Mouse (Mus musculus): ENCODE results near the gene Olfr62. TPM values are rescaled to one million over a fixed set of nuclear protein-coding genes. Genes with fewer than 3 reads are reported as not detected.

Gene Olfr62
- polyA plus RNA-seq, 1 experiment = not detected

- no peaks in the 10 kb centered on the region for H3K36me3 ChIP-seq (ENCODE audit: control insufficient read depth, insufficient read depth)
- H3K79me2 ChIP-seq (ENCODE audit: control insufficient read depth, insufficient read depth) = no peaks in the 10 kb centered on the region
- peaks cover 10% of the 10 kb centered on the region for H3K27me3 ChIP-seq (ENCODE audit: control insufficient read depth, insufficient read depth, insufficient read length)
- TF ChIP-seq MAX (IDR thresholded peaks at IDR 0.05; ENCODE audit: low read depth) (no peak), TCF12 (IDR thresholded peaks at IDR 0.05; ENCODE audit: insufficient read depth, poor library complexity, severe bottlenecking) (no peak), MYOG (IDR thresholded peaks at IDR 0.05; ENCODE audit: control insufficient read depth in 1 of 3, insufficient read depth in 1 of 3, insufficient read length in 2 of 3, low read depth in 2 of 3) (no peak), MYOD1 (IDR thresholded peaks at IDR 0.05; ENCODE audit: control insufficient read depth in 1 of 3, insufficient read length in 2 of 3, low read depth in 2 of 3) (no peak), E2F4 (IDR thresholded peaks at IDR 0.05; ENCODE audit: insufficient read depth) (no peak), POLR2A (IDR thresholded peaks at IDR 0.05; ENCODE audit: insufficient read length, low read depth) (no peak), USF1 (IDR thresholded peaks at IDR 0.05; ENCODE audit: low read depth) (no peak), POLR2AphosphoS2 (IDR thresholded peaks at IDR 0.05; ENCODE audit: insufficient read length, low read depth) (no peak), SRF (IDR thresholded peaks at IDR 0.05; ENCODE audit: control insufficient read depth, insufficient read length, low read depth) (no peak), REST (IDR thresholded peaks at IDR 0.05; ENCODE audit: insufficient read depth, insufficient read length) (no peak), TCF3 (IDR thresholded peaks at IDR 0.05; ENCODE audit: insufficient read length, low read depth) (no peak), CEBPB (IDR thresholded peaks at IDR 0.05; ENCODE audit: insufficient read depth, poor library complexity, severe bottlenecking) (no peak)
- H3ac ChIP-seq (ENCODE audit: control insufficient read depth, insufficient read length) = no peak overlapping the region
- peak overlapping the region; percentile 62 for H3K4me2 ChIP-seq (ENCODE audit: low read depth)
- no peak overlapping the region for H3K4me3 ChIP-seq
These were observed 16.2 kb upstream of the Olfr62 start for GRCm38 (mm10) chr4:118642346-118643190.

- no peak overlapping the region for H3ac ChIP-seq (ENCODE audit: control insufficient read depth, insufficient read length)
- H3K27me3 ChIP-seq (ENCODE audit: control insufficient read depth, insufficient read depth, insufficient read length) = peaks cover 12% of the 10 kb centered on the region
- H3K4me3 ChIP-seq = no peak overlapping the region
- H3K79me2 ChIP-seq (ENCODE audit: control insufficient read depth, insufficient read depth) = no peaks in the 10 kb centered on the region
- H3K4me2 ChIP-seq (ENCODE audit: low read depth) = no peak overlapping the region
- H3K36me3 ChIP-seq (ENCODE audit: control insufficient read depth, insufficient read depth) = no peaks in the 10 kb centered on the region
- TF ChIP-seq REST (IDR thresholded peaks at IDR 0.05; ENCODE audit: insufficient read depth, insufficient read length) (no peak), TCF3 (IDR thresholded peaks at IDR 0.05; ENCODE audit: insufficient read length, low read depth) (no peak), TCF12 (IDR thresholded peaks at IDR 0.05; ENCODE audit: insufficient read depth, poor library complexity, severe bottlenecking) (no peak)
These were observed 13.5 kb upstream of the Olfr62 start for GRCm38 (mm10) chr4:118645234-118645633.

GRCm38 (mm10) chr4:118687086-118687485 lies 28.3 kb downstream of the Olfr62 start:
- Histone ChIP-seq H3K4me3 (no peak overlapping the region), H3K4me2 (ENCODE audit: low read depth) (no peak overlapping the region), H3ac (ENCODE audit: control insufficient read depth, insufficient read length) (no peak overlapping the region), H3K79me2 (ENCODE audit: control insufficient read depth, insufficient read depth) (no peaks in the 10 kb centered on the region), H3K36me3 (ENCODE audit: control insufficient read depth, insufficient read depth) (no peaks in the 10 kb centered on the region), H3K27me3 (ENCODE audit: control insufficient read depth, insufficient read depth, insufficient read length) (peaks cover 22% of the 10 kb centered on the region)
- TF ChIP-seq MYOG (IDR thresholded peaks at IDR 0.05; ENCODE audit: control insufficient read depth in 1 of 3, insufficient read depth in 1 of 3, insufficient read length in 2 of 3, low read depth in 2 of 3) (no peak), MYOD1 (IDR thresholded peaks at IDR 0.05; ENCODE audit: control insufficient read depth in 1 of 3, insufficient read length in 2 of 3, low read depth in 2 of 3) (no peak), CEBPB (IDR thresholded peaks at IDR 0.05; ENCODE audit: insufficient read depth, poor library complexity, severe bottlenecking) (no peak), USF1 (IDR thresholded peaks at IDR 0.05; ENCODE audit: low read depth) (no peak), E2F4 (IDR thresholded peaks at IDR 0.05; ENCODE audit: insufficient read depth) (no peak), POLR2A (IDR thresholded peaks at IDR 0.05; ENCODE audit: insufficient read length, low read depth) (no peak), REST (IDR thresholded peaks at IDR 0.05; ENCODE audit: insufficient read depth, insufficient read length) (no peak), POLR2AphosphoS2 (IDR thresholded peaks at IDR 0.05; ENCODE audit: insufficient read length, low read depth) (no peak), MAX (IDR thresholded peaks at IDR 0.05; ENCODE audit: low read depth) (no peak), TCF12 (IDR thresholded peaks at IDR 0.05; ENCODE audit: insufficient read depth, poor library complexity, severe bottlenecking) (no peak), TCF3 (IDR thresholded peaks at IDR 0.05; ENCODE audit: insufficient read length, low read depth) (no peak), SRF (IDR thresholded peaks at IDR 0.05; ENCODE audit: control insufficient read depth, insufficient read length, low read depth) (no peak)

- no peaks in the 10 kb centered on the region for H3K79me2 ChIP-seq (ENCODE audit: control insufficient read depth, insufficient read depth)
- no peak within 1 kb of the TSS for H3K4me3 ChIP-seq
- no peak within 1 kb of the TSS for H3ac ChIP-seq (ENCODE audit: control insufficient read depth, insufficient read length)
- no peak for TF ChIP-seq POLR2AphosphoS2 (IDR thresholded peaks at IDR 0.05; ENCODE audit: insufficient read length, low read depth)
- TF ChIP-seq MYOG (IDR thresholded peaks at IDR 0.05; ENCODE audit: control insufficient read depth in 1 of 3, insufficient read depth in 1 of 3, insufficient read length in 2 of 3, low read depth in 2 of 3) = no peak
- TF ChIP-seq POLR2A (IDR thresholded peaks at IDR 0.05; ENCODE audit: insufficient read length, low read depth) = no peak
- TF ChIP-seq E2F4 (IDR thresholded peaks at IDR 0.05; ENCODE audit: insufficient read depth) = no peak
- TF ChIP-seq REST (IDR thresholded peaks at IDR 0.05; ENCODE audit: insufficient read depth, insufficient read length) = no peak
- no peak for TF ChIP-seq MAX (IDR thresholded peaks at IDR 0.05; ENCODE audit: low read depth)
- TF ChIP-seq MYOD1 (IDR thresholded peaks at IDR 0.05; ENCODE audit: control insufficient read depth in 1 of 3, insufficient read length in 2 of 3, low read depth in 2 of 3) = no peak
- no peak for TF ChIP-seq TCF3 (IDR thresholded peaks at IDR 0.05; ENCODE audit: insufficient read length, low read depth)
- TF ChIP-seq USF1 (IDR thresholded peaks at IDR 0.05; ENCODE audit: low read depth) = no peak
- no peak within 1 kb of the TSS for H3K4me2 ChIP-seq (ENCODE audit: low read depth)
- H3K36me3 ChIP-seq (ENCODE audit: control insufficient read depth, insufficient read depth) = no peaks in the 10 kb centered on the region
- peaks cover 17% of the 10 kb centered on the region for H3K27me3 ChIP-seq (ENCODE audit: control insufficient read depth, insufficient read depth, insufficient read length)
These were observed 33.7 kb downstream of the Olfr62 start, which contains the start of gene Olfr1342 for GRCm38 (mm10) chr4:118692412-118692973. Gene Olfr1342, minus strand, starts transcription at chr4:118692756.

All from myocyte (in vitro differentiated cells).